Mouse (Mus musculus) granulocyte monocyte progenitor cell, adult 5-6 weeks (primary cell): Measurements from ENCODE around the gene Ntn5. TPM values are rescaled to one million over a fixed set of nuclear protein-coding genes. Genes with fewer than 3 reads are reported as not detected.

Experiments used
- ATAC-seq: replicated peaks from 2 replicates; pipeline ENCODE4 v1.8.0; 2016; ENCODE audit warnings: mild to moderate bottlenecking, moderate TSS enrichment, inconsistent platforms; ENCODE audit not compliant: poor library complexity, severe bottlenecking
- total RNA-seq, 2 experiments: library from RNA; stranded (forward) in 1 of 2; stranded (reverse) in 1 of 2; fragments of 200-712, 200-1000 nt in 1 of 2; fragments of >200 nt in 1 of 2; fragmentation: Nextera tagmentation in 1 of 2; gene quantifications; 2 replicates each; pipeline ENCODE4 v1.2.3; 2014 to 2017

Ntn5 gene
- total RNA-seq (2014; fragmentation: Nextera tagmentation) (not detected in 2 replicates), total RNA-seq (2017) (not detected in 2 replicates)

- no peak for ATAC-seq
Observed at GRCm38 (mm10) chr7:45683396-45684050, at the start of gene Ntn5. Gene Ntn5 (plus strand): TSS chr7:45684022.

- ATAC-seq = peak; percentile 92
Observed at GRCm38 (mm10) chr7:45634946-45635681, 48.7 kb upstream of the Ntn5 start.

GRCm38 (mm10) chr7:45635711-45636688, 47.8 kb upstream of the Ntn5 start:
- ATAC-seq = peak; percentile 27

- no peak for ATAC-seq
Observed at GRCm38 (mm10) chr7:45637710-45638109, 46.1 kb upstream of the Ntn5 start.

GRCm38 (mm10) chr7:45638623-45639401, 45.0 kb upstream of the Ntn5 start:
- ATAC-seq = no peak

GRCm38 (mm10) chr7:45639561-45640027, 44.2 kb upstream of the Ntn5 start, which contains the start of gene Mamstr:
Gene Mamstr (plus strand): TSS chr7:45639977.
- ATAC-seq = no peak

GRCm38 (mm10) chr7:45640191-45640957, 43.4 kb upstream of the Ntn5 start:
- ATAC-seq = no peak

GRCm38 (mm10) chr7:45641391-45642040, 42.3 kb upstream of the Ntn5 start:
- ATAC-seq = no peak

- no peak for ATAC-seq
Observed at GRCm38 (mm10) chr7:45642083-45642482, 41.7 kb upstream of the Ntn5 start.

- no peak for ATAC-seq
Observed at GRCm38 (mm10) chr7:45642503-45643255, 41.1 kb upstream of the Ntn5 start.

- ATAC-seq = peak; percentile 88
Observed at GRCm38 (mm10) chr7:45643441-45644178, 40.2 kb upstream of the Ntn5 start.

GRCm38 (mm10) chr7:45644183-45644582, 39.6 kb upstream of the Ntn5 start:
- no peak for ATAC-seq

- ATAC-seq = no peak
Observed at GRCm38 (mm10) chr7:45644872-45645590, 38.8 kb upstream of the Ntn5 start.

GRCm38 (mm10) chr7:45645591-45645971, 38.2 kb upstream of the Ntn5 start:
- ATAC-seq = no peak

GRCm38 (mm10) chr7:45646671-45647070, 37.2 kb upstream of the Ntn5 start:
- no peak for ATAC-seq

- ATAC-seq = no peak
Observed at GRCm38 (mm10) chr7:45649351-45649750, 34.5 kb upstream of the Ntn5 start.
